Mouse (Mus musculus) testis, postnatal 14 days (tissue): ENCODE results near the gene Lce1f.

ENCODE experiments used
- DNase-seq: peaks from one replicate; pipeline ENCODE4 v3.0.0; 2021; ENCODE audit warnings: low spot score

Gene Lce1f

GRCm38 (mm10) chr3:92720250-92720649, at the start of gene Lce1f:
Gene Lce1f (minus strand): TSS chr3:92720350.
- DNase-seq: no peak

DNA sequence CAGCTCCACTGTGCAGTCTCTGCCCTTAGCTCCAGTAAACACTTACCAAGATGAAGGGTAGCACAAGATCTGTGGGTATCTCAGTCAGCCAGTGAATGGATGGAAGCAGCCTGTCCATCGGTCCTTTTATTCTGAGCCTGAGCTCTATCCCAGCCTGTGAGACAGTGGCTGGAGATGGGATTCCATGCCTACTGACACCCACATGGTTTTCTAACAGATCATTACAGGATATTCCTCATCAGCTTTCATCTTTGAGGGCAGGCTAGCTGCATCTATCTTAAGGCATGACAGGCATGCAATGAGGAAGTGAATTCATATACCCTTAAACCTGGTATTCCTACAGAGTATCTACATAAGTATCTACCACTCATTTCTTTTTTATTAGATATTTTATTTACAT, 44.8 kb upstream of the Lce1f start, which contains the start of gene Lce1h:
Gene Lce1h (minus strand): TSS at position 101 of the 400 bp plus-strand sequence.
- no peak for DNase-seq

DNA sequence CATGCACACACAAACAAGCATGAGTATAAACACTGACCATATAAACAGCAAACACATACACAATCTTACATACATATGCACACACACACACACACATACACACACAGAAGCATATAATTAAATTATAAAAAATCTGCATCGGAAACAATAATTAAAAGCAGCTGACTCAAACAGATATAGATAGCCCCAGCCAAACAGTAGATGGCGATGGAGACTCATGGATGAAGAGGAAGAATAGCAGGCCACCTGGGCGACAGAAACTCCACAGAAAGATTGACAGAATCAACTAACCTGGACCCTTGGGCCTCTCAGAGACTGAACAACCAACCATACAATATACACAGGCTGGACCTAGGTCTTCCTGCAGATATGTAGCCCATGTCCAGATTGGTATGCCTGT, 33.0 kb upstream of the Lce1f start:
- DNase-seq: no peak

GRCm38 (mm10) chr3:92752238-92752637, 32.1 kb upstream of the Lce1f start, which contains the start of gene Lce1g:
Gene Lce1g (minus strand): TSS chr3:92752338.
- no peak for DNase-seq

GRCm38 (mm10) chr3:92738996-92739395, 18.8 kb upstream of the Lce1f start, which contains the start of gene Gm38119:
Gene Gm38119 (minus strand): TSS chr3:92739096.
- no peak for DNase-seq

GRCm38 (mm10) chr3:92722631-92723030, 2.5 kb upstream of the Lce1f start:
- no peak for DNase-seq

- DNase-seq: no peak
These were observed 5.0 kb downstream of the Lce1f start for GRCm38 (mm10) chr3:92715122-92715521.

DNA sequence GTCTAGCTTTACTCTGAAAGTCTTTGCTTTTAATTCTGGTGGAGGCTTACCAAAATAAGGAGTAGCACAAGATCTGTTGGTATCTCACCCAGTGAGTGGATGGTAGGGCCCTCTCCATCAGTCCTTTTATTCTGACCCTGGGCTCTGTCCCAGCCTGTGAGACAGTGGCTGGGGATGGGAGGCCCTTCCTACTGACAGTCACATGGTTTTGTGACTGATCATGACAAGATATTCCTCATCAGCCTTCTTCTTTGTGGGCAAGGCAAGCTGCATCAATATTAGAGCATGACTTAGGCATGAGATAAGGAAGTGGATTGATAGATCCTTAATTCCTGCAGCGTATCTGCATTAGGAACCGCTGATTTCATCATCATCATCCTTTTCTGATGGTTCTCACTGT, 11.2 kb downstream of the Lce1f start, which contains the start of gene Lce1e:
Gene Lce1e (minus strand): TSS at position 101 of the 400 bp plus-strand sequence.
- no peak for DNase-seq

DNA sequence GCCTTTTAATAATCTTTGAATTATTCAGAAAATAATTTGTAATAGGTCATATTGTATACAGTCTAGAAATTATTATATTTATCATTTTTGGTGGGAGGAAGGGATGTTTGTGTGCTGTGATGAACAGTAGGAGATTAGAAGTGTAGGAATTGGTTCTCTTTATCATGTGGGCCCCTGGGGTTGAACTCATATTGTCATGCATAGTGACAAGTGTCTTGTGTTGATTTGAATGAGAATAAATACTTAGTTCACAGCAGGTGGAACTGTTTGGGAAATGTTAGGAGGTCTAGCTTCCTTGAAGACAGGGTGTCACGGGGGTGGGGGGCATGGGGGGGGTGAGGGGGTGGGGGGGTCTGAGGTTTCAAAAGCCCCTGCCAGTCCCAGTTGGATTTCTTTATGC, 25.5 kb downstream of the Lce1f start:
- no peak for DNase-seq

DNA sequence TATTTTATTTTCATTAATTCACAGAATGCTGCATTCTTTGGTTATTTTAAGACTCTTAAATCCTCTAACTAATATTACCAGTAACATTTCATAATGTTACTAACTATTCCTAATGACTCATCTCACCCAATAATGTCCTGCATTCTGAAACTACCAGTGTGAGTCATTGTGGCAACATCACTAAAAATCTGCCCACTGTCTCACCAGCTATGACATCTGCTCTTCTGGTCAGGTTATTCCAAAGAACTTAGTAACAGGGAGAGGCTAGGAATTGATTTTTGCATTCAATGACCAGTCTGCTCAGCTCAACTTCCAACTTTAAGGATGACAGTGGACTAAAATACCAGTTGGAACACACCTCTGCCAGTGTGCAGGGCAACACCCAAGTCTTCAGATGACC, 28.5 kb downstream of the Lce1f start:
- DNase-seq: no peak

- DNase-seq: peak; percentile 15
These were observed 31.0 kb downstream of the Lce1f start for GRCm38 (mm10) chr3:92689154-92689553.

DNA sequence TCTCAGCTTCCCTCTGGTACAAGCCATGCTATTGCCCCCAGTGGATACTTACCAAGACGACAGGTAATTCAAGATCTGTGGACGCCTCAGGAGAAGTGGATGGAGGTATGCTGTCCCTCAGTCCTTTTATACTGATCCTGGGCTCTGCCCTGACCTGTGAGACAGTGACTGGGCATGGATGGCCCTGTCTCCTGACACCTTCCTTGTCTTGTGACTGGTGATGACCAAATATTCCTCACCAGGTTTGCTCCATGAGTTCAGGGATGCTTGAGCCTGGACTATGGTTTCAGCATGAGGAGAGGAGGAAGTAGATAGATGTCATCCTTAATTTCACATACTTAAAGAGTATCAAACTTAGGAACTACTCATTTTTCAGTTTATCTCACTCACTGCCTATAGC, 33.0 kb downstream of the Lce1f start, which contains the start of gene Lce1d:
Gene Lce1d (minus strand): TSS at position 101 of the 400 bp plus-strand sequence.
- DNase-seq: no peak

DNA sequence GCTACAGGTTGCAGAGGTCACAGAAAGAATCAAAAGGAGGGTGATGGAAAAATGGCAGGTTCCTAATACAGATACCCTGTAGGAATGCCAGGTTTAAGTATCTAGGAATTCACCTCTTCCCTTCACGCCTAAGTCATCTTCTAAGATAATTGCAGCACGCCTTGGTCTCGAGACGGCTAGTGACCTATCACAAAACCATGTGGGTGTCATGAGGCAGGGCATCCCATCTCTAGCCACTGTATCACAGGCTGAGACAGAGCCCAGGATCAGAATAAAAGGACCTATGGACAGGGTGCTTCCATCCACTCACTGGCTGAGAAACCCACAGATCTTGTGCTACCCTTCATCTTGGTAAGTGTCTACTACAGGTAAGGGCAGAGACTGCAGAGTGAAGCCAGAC, 41.2 kb downstream of the Lce1f start, which contains the start of gene Lce1c:
Gene Lce1c (plus strand): TSS at position 301 of the 400 bp plus-strand sequence.
- DNase-seq: no peak

DNA sequence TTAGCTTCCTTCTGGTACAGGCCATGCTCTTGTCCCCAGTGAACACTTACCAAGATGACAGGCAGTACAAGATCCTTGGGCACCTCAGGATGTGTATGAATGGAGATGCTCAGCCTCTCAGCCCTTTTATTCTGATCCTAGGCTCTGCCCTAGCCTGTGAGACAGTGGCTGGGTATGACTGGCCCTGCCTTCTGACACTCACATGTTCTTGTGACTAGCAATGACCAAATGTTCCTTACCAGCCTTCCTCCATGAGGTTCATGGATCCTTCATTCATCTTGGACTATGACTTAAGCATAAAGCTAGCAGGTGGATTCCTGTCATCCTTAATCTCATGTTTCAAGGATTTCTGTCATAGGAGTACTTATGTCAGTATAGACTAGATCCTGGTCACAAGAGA, 49.9 kb downstream of the Lce1f start, which contains the start of gene Lce1a2:
Gene Lce1a2 (minus strand): TSS at position 101 of the 400 bp plus-strand sequence.
- no peak for DNase-seq
